Mouse (Mus musculus) hindbrain, embryonic 14.5 days (tissue): Measurements from ENCODE around the gene Tgfbr3. TPM values are rescaled to one million over a fixed set of nuclear protein-coding genes. Genes with fewer than 3 reads are reported as not detected.

Experiments used
- ATAC-seq: fragments of 200-750 bp; cut with Nextera tagmentation; 2 replicates; pipeline ENCODE4 v1.8.0; 2017; ENCODE audit warnings: moderate number of reproducible peaks, mild to moderate bottlenecking, moderate TSS enrichment, moderate library complexity; ENCODE audit not compliant: low FRiP score
- DNase-seq: peaks from one replicate; pipeline ENCODE4 v3.0.0-alpha.2; 2015; ENCODE audit warnings: low spot score
- H3K27ac ChIP-seq: fragments of 300-500 bp; sonication (generic); 2 replicates; pipeline ENCODE4 v1.5.1; 2014; ENCODE audit warnings: mild to moderate bottlenecking, moderate library complexity
- H3K27me3 ChIP-seq: fragments of 300-500 bp; sonication (generic); 2 replicates; pipeline ENCODE4 v1.6.1; 2014; ENCODE audit warnings: mild to moderate bottlenecking, low read length, mixed read lengths; ENCODE audit not compliant: control insufficient read depth, insufficient read depth
- H3K36me3 ChIP-seq: fragments of 300-500 bp; sonication (generic); replicated peaks from 2 replicates; pipeline ENCODE4 v1.6.1; 2014; ENCODE audit not compliant: control insufficient read depth, insufficient read depth
- H3K4me1 ChIP-seq: fragments of 300-500 bp; sonication (generic); replicated peaks from 2 replicates; pipeline ENCODE4 v1.6.1; 2014; ENCODE audit warnings: antibody characterized with exemption, low read length, mixed read lengths; ENCODE audit not compliant: control insufficient read depth, insufficient read depth
- H3K4me2 ChIP-seq: fragments of 300-500 bp; sonication (generic); replicated peaks from 2 replicates; pipeline ENCODE4 v1.6.1; 2014; ENCODE audit warnings: mild to moderate bottlenecking, moderate library complexity
- H3K4me3 ChIP-seq: fragments of 300-500 bp; sonication (generic); replicated peaks from 2 replicates; pipeline ENCODE4 v1.5.1; 2014; ENCODE audit warnings: mild to moderate bottlenecking, low read length
- H3K9ac ChIP-seq: fragments of 300-500 bp; sonication (generic); 2 replicates; pipeline ENCODE4 v1.6.1; 2014
- H3K9me3 ChIP-seq: fragments of 300-500 bp; sonication (generic); 2 replicates; pipeline ENCODE4 v1.6.1; 2016; ENCODE audit warnings: low read length; ENCODE audit not compliant: control insufficient read depth
- WGBS: fragments of 180-500 bp; shearing (Covaris S2); extraction: QIAGEN DNeasy Blood & Tissue Kit; methylation state at CpG from one replicate; pipeline ENCODE4 v1.1.7; 2014; 5-methylcytosine and 5-hydroxymethylcytosine counted together
- polyA plus RNA-seq: library from polyadenylated mRNA; unstranded; fragments of >200 nt; fragmentation: Nextera tagmentation; extraction: Ambion mirVana; gene quantifications from 2 replicates; pipeline ENCODE4 v1.2.1, GENCODE M21; 2014

Tgfbr3 gene
- polyA plus RNA-seq, 1 experiment from 2014 or later, result 7.1 TPM

DNA sequence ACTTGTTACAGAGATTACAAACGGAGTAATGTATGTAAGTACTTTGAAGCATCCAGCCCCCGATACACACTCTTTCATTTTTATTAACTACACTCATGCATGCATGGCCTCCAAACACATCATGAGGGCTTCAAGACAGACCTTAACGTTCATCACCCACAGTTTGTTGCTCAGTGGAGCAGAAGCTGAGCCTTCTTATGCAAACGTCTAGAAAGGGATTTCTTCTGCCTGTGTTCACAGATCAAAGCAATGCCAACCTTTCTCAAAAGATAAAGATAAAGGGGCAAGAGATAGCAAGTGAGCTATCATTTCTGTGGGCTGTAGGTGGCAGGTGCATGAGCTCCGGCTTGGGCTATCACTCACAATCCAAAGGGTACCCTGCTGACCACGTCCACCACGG lies 123.7 kb downstream of the Tgfbr3 start:
- Histone ChIP-seq H3K27me3 (no peaks in the 10 kb centered on the region), H3K4me3 (no peak overlapping the region), H3K27ac (no peak overlapping the region), H3K9ac (no peak overlapping the region), H3K4me2 (no peak overlapping the region), H3K9me3 (no peaks in the 10 kb centered on the region), H3K4me1 (peaks cover 7% of the 10 kb centered on the region; the same call in 1 of the 2 replicates), H3K36me3 (no peaks in the 10 kb centered on the region)
- whole genome bisulfite sequencing, result 74% methylated on average over 7 of the region's 7 CpGs
- DNase-seq (no peak), ATAC-seq (no peak)

DNA sequence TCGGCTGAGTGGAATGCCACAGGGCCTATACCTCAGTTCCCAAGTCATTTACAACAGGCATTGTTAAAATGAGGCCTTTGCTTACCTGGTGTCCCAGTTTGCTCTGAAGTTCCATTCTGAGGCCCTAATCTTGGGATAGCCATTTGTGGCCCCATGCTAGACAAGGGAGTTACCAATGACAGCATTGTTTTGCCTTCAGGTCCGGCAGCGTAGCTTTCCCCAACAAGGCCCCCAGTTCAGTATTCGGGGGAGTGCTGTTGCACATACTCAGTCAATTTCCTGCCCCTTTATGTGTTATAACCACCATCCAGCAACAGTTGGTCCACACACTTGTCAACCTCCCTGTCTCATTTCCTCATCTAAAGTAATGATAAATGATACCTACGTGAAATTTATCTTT lies 124.2 kb downstream of the Tgfbr3 start:
- no peak overlapping the region for H3K27ac ChIP-seq
- H3K9me3 ChIP-seq, result no peaks in the 10 kb centered on the region
- WGBS, result 90% methylated on average over 5 of the region's 5 CpGs
- H3K4me2 ChIP-seq, result no peak overlapping the region
- H3K9ac ChIP-seq, result no peak overlapping the region
- ATAC-seq, result no peak
- peaks cover 7% of the 10 kb centered on the region; the same call in 1 of the 2 replicates for H3K4me1 ChIP-seq
- no peaks in the 10 kb centered on the region for H3K27me3 ChIP-seq
- no peak for DNase-seq
- no peak overlapping the region for H3K4me3 ChIP-seq
- H3K36me3 ChIP-seq, result no peaks in the 10 kb centered on the region

DNA sequence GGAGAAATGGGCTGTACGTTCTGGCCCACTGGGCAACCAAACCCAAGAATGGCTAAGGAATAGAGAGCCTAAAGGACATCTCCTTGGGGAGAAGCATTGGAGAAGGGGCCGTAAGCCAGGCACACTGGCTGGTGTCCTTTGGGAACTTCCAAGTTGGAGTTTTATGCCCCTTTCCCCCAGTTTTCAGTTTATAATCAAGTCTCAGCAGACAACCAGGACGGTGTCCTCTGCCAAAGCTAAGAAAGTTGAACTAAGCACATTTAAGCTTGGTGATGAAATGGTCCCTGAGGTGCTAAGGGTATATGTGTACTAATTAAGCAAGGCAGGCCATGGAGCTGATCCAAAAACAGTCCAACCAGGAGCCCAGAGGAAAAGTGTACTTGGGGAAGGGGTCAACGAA lies 124.6 kb downstream of the Tgfbr3 start:
- Histone ChIP-seq H3K4me1 (peaks cover 7% of the 10 kb centered on the region; the same call in 1 of the 2 replicates), H3K9ac (no peak overlapping the region), H3K9me3 (no peaks in the 10 kb centered on the region), H3K36me3 (no peaks in the 10 kb centered on the region), H3K4me2 (no peak overlapping the region), H3K27me3 (no peaks in the 10 kb centered on the region), H3K4me3 (no peak overlapping the region), H3K27ac (no peak overlapping the region)
- ATAC-seq, result no peak
- no peak for DNase-seq
- 90% methylated on average over 4 of the region's 4 CpGs for WGBS

DNA sequence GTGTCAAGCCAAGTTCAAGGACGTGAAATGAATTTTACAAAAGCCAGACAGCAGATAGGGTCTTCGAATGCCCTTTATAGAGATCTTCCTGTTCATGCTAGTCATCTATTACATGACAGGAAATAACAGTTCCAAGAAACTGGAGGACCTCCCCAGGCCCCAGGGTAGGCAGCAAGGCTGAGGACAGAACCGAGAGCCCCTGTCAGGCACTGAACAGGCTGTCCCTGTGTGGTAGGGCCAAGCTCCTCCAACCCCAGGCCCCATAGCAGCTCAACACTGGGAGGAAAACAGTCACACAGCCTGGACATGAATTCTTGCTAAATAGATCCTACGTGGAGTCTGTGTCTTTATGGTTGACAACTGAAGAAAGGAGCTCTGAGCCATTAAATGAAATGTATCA lies 125.3 kb downstream of the Tgfbr3 start:
- no peak overlapping the region for H3K27ac ChIP-seq
- no peak for DNase-seq
- no peaks in the 10 kb centered on the region for H3K36me3 ChIP-seq
- H3K4me2 ChIP-seq, result no peak overlapping the region
- H3K9ac ChIP-seq, result no peak overlapping the region
- no peaks in the 10 kb centered on the region for H3K27me3 ChIP-seq
- no peaks in the 10 kb centered on the region for H3K9me3 ChIP-seq
- H3K4me1 ChIP-seq, result peaks cover 7% of the 10 kb centered on the region; the same call in 1 of the 2 replicates
- ATAC-seq, result no peak
- 87% methylated on average over 4 of the region's 4 CpGs for WGBS
- H3K4me3 ChIP-seq, result no peak overlapping the region

DNA sequence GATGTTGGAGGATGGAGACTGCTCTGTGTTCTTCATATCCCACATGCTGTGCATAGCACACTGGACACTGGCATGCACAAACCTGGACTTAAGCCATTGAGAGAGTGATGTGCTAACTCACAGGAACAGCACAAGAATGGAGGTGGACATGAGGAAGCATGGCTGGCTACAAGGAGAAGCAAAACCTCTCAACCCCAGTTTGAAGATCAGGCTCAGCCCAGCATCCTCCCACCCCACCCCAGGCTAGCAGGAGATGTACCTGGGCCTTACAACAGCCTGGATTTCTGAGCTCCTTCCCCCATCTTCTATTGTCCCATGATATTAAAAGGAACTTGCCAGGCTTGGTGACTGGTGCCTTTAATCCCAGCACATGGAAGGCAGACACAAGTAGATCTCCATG lies 126.1 kb downstream of the Tgfbr3 start:
- no peaks in the 10 kb centered on the region for H3K27me3 ChIP-seq
- H3K4me2 ChIP-seq, result no peak overlapping the region
- ATAC-seq (no peak), DNase-seq (no peak)
- H3K4me1 ChIP-seq, result peaks cover 7% of the 10 kb centered on the region; the same call in 1 of the 2 replicates
- H3K36me3 ChIP-seq, result no peaks in the 10 kb centered on the region
- no peak overlapping the region for H3K27ac ChIP-seq
- no peak overlapping the region for H3K4me3 ChIP-seq
- H3K9me3 ChIP-seq, result no peaks in the 10 kb centered on the region
- H3K9ac ChIP-seq, result no peak overlapping the region

DNA sequence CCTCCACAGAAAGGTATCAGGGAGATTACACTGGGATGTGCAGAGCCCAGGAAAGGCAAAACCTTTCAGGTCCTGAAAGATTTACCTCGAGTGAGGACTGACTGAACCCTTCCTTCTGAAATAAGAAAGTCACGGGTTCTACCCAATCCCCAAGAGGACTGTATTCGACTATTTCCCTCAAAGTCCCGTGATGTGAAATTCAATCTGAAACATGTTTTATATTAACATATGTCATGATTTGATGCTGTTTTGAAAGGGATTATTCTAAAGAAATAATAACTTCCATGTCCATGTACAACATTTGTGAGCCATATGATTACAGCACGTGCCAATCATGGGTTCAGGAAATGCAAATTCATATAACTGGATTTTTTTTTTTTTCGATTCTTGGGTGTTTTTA lies 126.6 kb downstream of the Tgfbr3 start:
- Histone ChIP-seq H3K4me1 (peaks cover 6% of the 10 kb centered on the region; the same call in 1 of the 2 replicates), H3K27ac (no peak overlapping the region), H3K4me3 (no peak overlapping the region), H3K36me3 (no peaks in the 10 kb centered on the region), H3K9ac (no peak overlapping the region), H3K4me2 (no peak overlapping the region), H3K9me3 (no peaks in the 10 kb centered on the region), H3K27me3 (no peaks in the 10 kb centered on the region)
- no peak for DNase-seq
- no peak for ATAC-seq
- WGBS, result 82% methylated on average over 6 of the region's 6 CpGs

DNA sequence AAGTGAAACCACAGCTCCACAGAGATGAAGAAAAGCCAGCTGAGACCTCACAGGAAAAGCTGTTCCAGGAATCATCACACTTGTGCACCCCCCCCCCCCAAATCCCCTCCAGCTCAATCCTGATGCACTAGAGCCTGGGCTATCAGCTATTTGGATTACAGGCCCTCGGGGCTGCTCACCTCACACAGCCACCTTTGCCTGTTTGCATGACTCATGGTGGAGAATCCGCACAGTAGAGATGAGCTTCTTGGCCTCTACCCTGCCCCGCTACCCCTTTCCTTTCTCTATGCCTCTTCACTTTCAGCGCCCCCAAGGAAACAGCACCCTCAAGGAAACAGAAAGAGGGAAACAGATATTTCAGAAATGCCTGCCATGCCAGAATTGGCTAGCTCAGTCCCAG lies 127.1 kb downstream of the Tgfbr3 start:
- no peak overlapping the region for H3K4me3 ChIP-seq
- H3K9me3 ChIP-seq, result no peaks in the 10 kb centered on the region
- ATAC-seq, result no peak
- H3K9ac ChIP-seq, result no peak overlapping the region
- no peak overlapping the region for H3K27ac ChIP-seq
- peaks cover 1% of the 10 kb centered on the region; the same call in 1 of the 2 replicates for H3K4me1 ChIP-seq
- no peaks in the 10 kb centered on the region for H3K36me3 ChIP-seq
- 92% methylated on average over 4 of the region's 4 CpGs for WGBS
- no peak overlapping the region for H3K4me2 ChIP-seq
- no peaks in the 10 kb centered on the region for H3K27me3 ChIP-seq
- DNase-seq, result no peak

DNA sequence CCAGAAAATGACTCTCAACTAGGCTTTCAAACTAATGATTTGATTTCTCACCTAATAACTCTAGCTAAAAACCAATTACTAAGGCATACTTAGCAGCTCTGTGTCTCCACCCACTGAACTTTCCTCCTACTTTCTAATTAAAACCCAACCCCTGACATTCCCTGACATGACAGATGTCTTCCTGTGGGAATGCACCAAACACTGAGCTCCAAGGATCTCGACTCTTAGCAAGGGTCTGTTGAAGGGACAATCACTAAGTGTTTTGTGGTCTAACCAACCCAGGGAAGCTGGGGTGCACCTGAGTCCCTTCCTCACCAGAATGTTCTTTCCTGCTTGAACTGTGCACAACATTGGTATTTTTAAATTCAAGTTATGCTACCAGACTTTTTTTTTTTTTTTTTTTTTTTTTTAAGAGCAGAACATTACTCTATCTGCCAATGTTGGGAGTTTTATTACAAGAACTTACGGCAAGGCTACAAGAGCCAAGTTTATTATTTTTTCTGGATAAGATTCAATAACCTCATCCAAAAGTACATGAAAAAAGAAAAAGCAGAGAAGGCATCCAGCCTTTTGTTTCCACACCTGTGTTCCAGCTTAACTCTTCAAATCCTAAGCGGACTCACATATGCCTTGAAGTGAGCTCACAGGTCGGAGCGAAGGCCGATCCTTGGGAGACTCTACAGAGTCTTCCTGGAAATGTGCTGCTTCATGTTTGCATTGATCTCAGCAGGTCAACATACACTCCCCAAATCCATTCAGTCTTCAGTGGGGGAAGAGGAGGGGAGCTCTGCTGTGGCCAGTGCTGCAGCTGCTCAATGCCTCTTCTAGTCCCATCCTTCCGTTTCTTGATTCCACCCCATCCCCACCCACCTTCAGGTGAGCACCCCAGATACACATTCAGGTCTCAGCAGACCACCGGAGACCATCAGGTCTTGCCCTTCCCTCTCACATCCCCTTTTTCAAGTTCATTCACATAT lies 129.2 kb downstream of the Tgfbr3 start:
- no peaks in the 10 kb centered on the region for H3K27me3 ChIP-seq
- no peaks in the 10 kb centered on the region for H3K36me3 ChIP-seq
- H3K4me1 ChIP-seq, result no peaks in the 10 kb centered on the region
- H3K4me3 ChIP-seq, result no peak overlapping the region
- H3K9ac ChIP-seq, result no peak overlapping the region
- ATAC-seq, result no peak
- WGBS, result 87% methylated on average over 8 of the region's 8 CpGs
- no peak overlapping the region for H3K4me2 ChIP-seq
- no peaks in the 10 kb centered on the region for H3K9me3 ChIP-seq
- DNase-seq, result no peak
- H3K27ac ChIP-seq, result no peak overlapping the region

DNA sequence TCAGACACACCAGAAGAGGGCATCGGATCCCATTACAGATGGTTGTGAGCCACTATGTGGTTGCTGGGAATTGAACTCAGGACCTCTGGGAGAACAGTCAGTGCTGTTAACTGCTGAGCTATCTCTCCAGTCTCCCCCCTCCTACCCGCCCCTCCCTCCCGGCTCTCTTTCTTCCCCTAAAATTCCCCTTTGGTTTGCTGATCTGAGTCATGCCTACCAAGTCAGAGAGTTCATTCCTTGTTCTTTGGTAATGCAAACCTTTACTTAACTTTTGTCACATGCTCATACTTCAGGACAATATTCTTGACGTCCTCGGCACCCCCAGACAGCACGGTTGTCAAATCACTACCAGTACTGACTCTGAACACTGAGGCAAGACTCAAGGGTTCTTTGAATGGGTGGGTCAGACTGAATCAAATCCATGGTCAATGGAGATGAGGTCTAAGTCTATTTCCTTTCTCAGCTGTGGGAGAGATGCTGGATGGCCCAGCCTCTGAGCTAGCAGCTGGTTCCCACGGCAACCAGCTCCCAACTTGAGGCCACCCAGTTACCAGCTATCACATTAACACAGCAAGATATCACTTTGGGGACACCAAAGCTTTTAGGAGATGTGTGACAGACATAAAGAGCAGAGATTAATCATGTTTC lies 130.8 kb downstream of the Tgfbr3 start:
- H3K4me2 ChIP-seq, result no peak overlapping the region
- no peak for ATAC-seq
- WGBS, result 60% methylated on average over 7 of the region's 7 CpGs

More for the DNA sequence above, 130.8 kb downstream of the Tgfbr3 start:
- Histone ChIP-seq H3K36me3 (no peaks in the 10 kb centered on the region), H3K27ac (no peak overlapping the region), H3K9me3 (no peaks in the 10 kb centered on the region), H3K4me1 (no peaks in the 10 kb centered on the region), H3K4me3 (no peak overlapping the region), H3K9ac (no peak overlapping the region), H3K27me3 (no peaks in the 10 kb centered on the region)
- DNase-seq, result no peak
